Mouse (Mus musculus) lung, postnatal 0 days (tissue): ENCODE data around the gene Fryl.

Experiments
- CTCF ChIP-seq: IDR thresholded peaks from 2 replicates; pipeline ENCODE4 v1.5.1; 2016; ENCODE audit warnings: antibody characterized with exemption, mild to moderate bottlenecking
- EP300 ChIP-seq: IDR thresholded peaks from 2 replicates; pipeline ENCODE4 v1.6.1; 2016; ENCODE audit warnings: antibody characterized with exemption, mild to moderate bottlenecking, control low read depth

DNA sequence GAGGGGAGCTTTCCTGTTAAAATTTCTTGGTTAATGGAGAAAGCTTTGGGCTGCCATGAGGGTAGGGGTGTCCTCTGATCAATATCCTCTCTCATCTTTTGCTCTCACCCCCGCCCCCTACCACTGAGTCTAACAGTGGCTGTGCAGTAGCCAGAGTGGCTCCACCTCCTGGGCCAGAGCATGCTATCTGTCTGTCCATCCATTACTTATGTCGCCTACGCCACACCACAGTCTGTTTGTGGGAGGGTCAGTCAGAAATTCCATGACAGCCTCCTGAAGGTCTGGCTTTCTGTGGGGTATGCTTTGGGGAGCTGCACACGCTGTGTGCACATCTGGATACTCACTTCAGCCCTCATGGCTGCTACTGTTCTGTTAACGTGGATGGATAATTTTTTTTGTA is 174.9 kb downstream of the Fryl start:
- TF ChIP-seq CTCF (no peak), EP300 (no peak)
